ENCODE assay signal across 19 mouse cellular contexts in genomic region chr14:106327653-106328283, GRCm38 (mm10).
A peak's percentile ranks its signal among the peaks of the same experiment; 100 is the strongest.
DNase-seq lines count a peak whose midpoint lies in the region; ATAC-seq and TF ChIP-seq lines count a peak whose summit lies in the region.
"Had no signal": no experiment of that assay in that cellular context is flagged by ENCODE, and none has a peak within 500 bp of the region (broad histone marks: within the 10 kb centered on the region; RNA-seq: fewer than 3 reads in every experiment).

No protein-coding gene starts in this region.

- H3K4me1 ChIP-seq in lung, embryonic 14.5 days (ENCODE audit: insufficient read depth): no peaks in the 10 kb centered on the region
- H3K4me1 ChIP-seq in hindbrain, embryonic 14.5 days (replicated peaks; ENCODE audit: control insufficient read depth, insufficient read depth, low read length): no peaks in the 10 kb centered on the region
- H3K4me1 ChIP-seq: midbrain, embryonic 12.5 days had no signal

- ATAC-seq in lung, embryonic 14.5 days (ENCODE audit: insufficient read depth): no peak
- peak; percentile 65; the same call in 1 of the 2 replicates for ATAC-seq in hindbrain, embryonic 14.5 days (ENCODE audit: low FRiP score)
- ATAC-seq: forebrain, embryonic 14.5 days; intestine, postnatal 0 days had no signal

- no peak overlapping the region for H3K27ac ChIP-seq in lung, embryonic 14.5 days (ENCODE audit: low read depth)
- H3K27ac ChIP-seq in hindbrain, embryonic 14.5 days: peak overlapping the region; percentile 67
- H3K27ac ChIP-seq: midbrain, embryonic 12.5 days had no signal

- no peak overlapping the region for H3K4me2 ChIP-seq in lung, embryonic 14.5 days
- H3K4me2 ChIP-seq in hindbrain, embryonic 14.5 days (replicated peaks): no peak overlapping the region
- H3K4me2 ChIP-seq: heart, embryonic 11.5 days; midbrain, embryonic 12.5 days had no signal

- no peaks in the 10 kb centered on the region for H3K27me3 ChIP-seq in lung, embryonic 14.5 days (ENCODE audit: insufficient read depth, low read length)
- no peaks in the 10 kb centered on the region for H3K27me3 ChIP-seq in hindbrain, embryonic 14.5 days (ENCODE audit: control insufficient read depth, insufficient read depth, low read length)
- H3K27me3 ChIP-seq: midbrain, embryonic 12.5 days had no signal

- WGBS in lung, embryonic 14.5 days: 24% methylated on average over 8 of the region's 8 CpGs
- WGBS in hindbrain, embryonic 14.5 days: 64% methylated on average over 8 of the region's 8 CpGs

- no peak overlapping the region for H3K4me3 ChIP-seq in lung, embryonic 14.5 days (ENCODE audit: low read depth, low read length)
- H3K4me3 ChIP-seq in hindbrain, embryonic 14.5 days (replicated peaks; ENCODE audit: low read length): no peak overlapping the region
- H3K4me3 ChIP-seq: midbrain, embryonic 12.5 days had no signal

- peak; percentile 35 for DNase-seq in lung, embryonic 14.5 days
- DNase-seq in lung, postnatal 14 days: no peak
- DNase-seq in embryo, embryonic 10.5 days (ENCODE audit: low spot score): peak; percentile 42
- DNase-seq in hindbrain, embryonic 14.5 days (ENCODE audit: low spot score): peak; percentile 24
- DNase-seq in retina, embryonic 14.5 days (ENCODE audit: low spot score): peak; percentile 37
- DNase-seq in thymus, postnatal 4 days: no peak
- no peak for DNase-seq in yolk sac, embryonic 10.5 days (ENCODE audit: low spot score)
- DNase-seq: adrenal gland, postnatal 25 days; B cell, adult 2 months; cerebellum, adult 2 months; heart, postnatal 14 days; kidney, postnatal 25 days; lung, adult 18-20 months; lung, postnatal 4 days; thymus, postnatal 36 days had no signal

- TF ChIP-seq CTCF in lung, embryonic 14.5 days (IDR thresholded peaks at IDR 0.05; ENCODE audit: low read depth): no peak

- no peaks in the 10 kb centered on the region for H3K9me3 ChIP-seq in lung, embryonic 14.5 days (ENCODE audit: low read depth, low read length)
- H3K9me3 ChIP-seq in hindbrain, embryonic 14.5 days (ENCODE audit: control insufficient read depth, low read length): no peaks in the 10 kb centered on the region
- H3K9me3 ChIP-seq: midbrain, embryonic 12.5 days had no signal

- no peak overlapping the region for H3K9ac ChIP-seq in lung, embryonic 14.5 days
- H3K9ac ChIP-seq in hindbrain, embryonic 14.5 days: no peak overlapping the region
- H3K9ac ChIP-seq: midbrain, embryonic 12.5 days had no signal

- H3K36me3 ChIP-seq in lung, embryonic 14.5 days (ENCODE audit: insufficient read depth): no peaks in the 10 kb centered on the region
- H3K36me3 ChIP-seq in hindbrain, embryonic 14.5 days (replicated peaks; ENCODE audit: control insufficient read depth, insufficient read depth): no peaks in the 10 kb centered on the region
- H3K36me3 ChIP-seq: midbrain, embryonic 12.5 days had no signal

Comparison
In these comparisons a context has a peak if more than half of its experiments do, and no peak if none do; other contexts are left out.
1. DNase-seq: peak in lung, embryonic 14.5 days (single experiment), embryo, embryonic 10.5 days (single experiment), hindbrain, embryonic 14.5 days (single experiment) and retina, embryonic 14.5 days (single experiment); none in lung, postnatal 14 days (single experiment), thymus, postnatal 4 days (single experiment) and yolk sac, embryonic 10.5 days (single experiment).